Mouse (Mus musculus) kidney, embryonic 15.5 days (tissue): ENCODE measurements at regions not wholly inside any gene's neighbourhood (a gene's known extent, or its start where the extent isn't known, plus 50 kb on each side); places are given as distances from the start of the nearest gene placed in this dataset.

Experiments
- ATAC-seq: fragments of 200-750 bp; cut with Nextera tagmentation; replicated peaks from 2 replicates; pipeline ENCODE4 v1.8.0; 2017; ENCODE audit warnings: moderate TSS enrichment; ENCODE audit not compliant: low FRiP score
- H3K27ac ChIP-seq: fragments of 300-500 bp; sonication (generic); 2 replicates; pipeline ENCODE4 v1.5.1; 2015; ENCODE audit warnings: mild to moderate bottlenecking, inconsistent platforms
- H3K27me3 ChIP-seq: fragments of 300-500 bp; sonication (generic); 2 replicates; pipeline ENCODE4 v1.6.1; 2015; ENCODE audit warnings: inconsistent platforms
- H3K36me3 ChIP-seq: fragments of 300-500 bp; sonication (generic); 2 replicates; pipeline ENCODE4 v1.6.1; 2015; ENCODE audit warnings: inconsistent platforms
- H3K4me1 ChIP-seq: fragments of 300-500 bp; sonication (generic); 2 replicates; pipeline ENCODE4 v1.6.1; 2015; ENCODE audit warnings: inconsistent platforms
- H3K4me2 ChIP-seq: fragments of 300-500 bp; sonication (generic); 2 replicates; pipeline ENCODE4 v1.6.1; 2015; ENCODE audit warnings: moderate library complexity, mild to moderate bottlenecking, inconsistent platforms
- H3K4me3 ChIP-seq: fragments of 300-500 bp; sonication (generic); replicated peaks from 2 replicates; pipeline ENCODE4 v1.5.1; 2015; ENCODE audit warnings: mild to moderate bottlenecking, inconsistent platforms
- H3K9ac ChIP-seq: fragments of 300-500 bp; sonication (generic); 2 replicates; pipeline ENCODE4 v1.6.1; 2015; ENCODE audit warnings: mild to moderate bottlenecking, inconsistent platforms
- H3K9me3 ChIP-seq: fragments of 300-500 bp; sonication (generic); replicated peaks from 2 replicates; pipeline ENCODE4 v1.6.1; 2016; ENCODE audit warnings: inconsistent platforms
- WGBS: fragments of 180-500 bp; shearing (Covaris S2); methylation state at CpG from one replicate; pipeline ENCODE4 v1.1.7; 2015; ENCODE audit warnings: mixed read lengths; 5-methylcytosine and 5-hydroxymethylcytosine counted together

- WGBS, result 74% methylated on average over 5 of the region's 5 CpGs
- H3K27ac ChIP-seq, result no peak overlapping the region
- no peak for ATAC-seq
Measured at GRCm38 (mm10) chr13:110541288-110542148, 146.7 kb downstream of the Plk2 start.

GRCm38 (mm10) chr13:110542303-110543065, 147.6 kb downstream of the Plk2 start:
- Histone ChIP-seq H3K27me3 (no peaks in the 10 kb centered on the region), H3K27ac (no peak overlapping the region), H3K36me3 (no peaks in the 10 kb centered on the region), H3K4me2 (no peak overlapping the region), H3K4me3 (no peak overlapping the region), H3K9ac (no peak overlapping the region), H3K9me3 (no peaks in the 10 kb centered on the region), H3K4me1 (peaks cover 9% of the 10 kb centered on the region)
- 90% methylated on average over 5 of the region's 5 CpGs for WGBS
- no peak for ATAC-seq

More at GRCm38 (mm10) chr13:110541288-110542148, 146.7 kb downstream of the Plk2 start:
- no peaks in the 10 kb centered on the region for H3K36me3 ChIP-seq
- peaks cover 9% of the 10 kb centered on the region for H3K4me1 ChIP-seq
- no peak overlapping the region for H3K4me3 ChIP-seq
- H3K9me3 ChIP-seq, result no peaks in the 10 kb centered on the region
- no peak overlapping the region for H3K9ac ChIP-seq
- H3K4me2 ChIP-seq, result no peak overlapping the region
- H3K27me3 ChIP-seq, result no peaks in the 10 kb centered on the region

- Histone ChIP-seq H3K9ac (no peak overlapping the region), H3K4me3 (no peak overlapping the region), H3K27me3 (no peaks in the 10 kb centered on the region), H3K4me2 (no peak overlapping the region), H3K4me1 (peaks cover 2% of the 10 kb centered on the region; the same call in 1 of the 2 replicates), H3K36me3 (no peaks in the 10 kb centered on the region), H3K27ac (no peak overlapping the region), H3K9me3 (no peaks in the 10 kb centered on the region)
- no peak for ATAC-seq
- 54% methylated on average over 6 of the region's 6 CpGs for WGBS
Measured at GRCm38 (mm10) chr13:110545454-110545853, 150.6 kb downstream of the Plk2 start.

GRCm38 (mm10) chr13:110555529-110556319, 160.9 kb downstream of the Plk2 start:
- Histone ChIP-seq H3K4me3 (no peak overlapping the region), H3K36me3 (no peaks in the 10 kb centered on the region), H3K9ac (no peak overlapping the region), H3K4me1 (peaks cover 12% of the 10 kb centered on the region), H3K9me3 (no peaks in the 10 kb centered on the region), H3K27ac (peak overlapping the region; percentile 33; the same call in 1 of the 2 replicates), H3K4me2 (no peak overlapping the region), H3K27me3 (no peaks in the 10 kb centered on the region)
- WGBS, result 70% methylated on average over 7 of the region's 7 CpGs
- ATAC-seq, result no peak

- Histone ChIP-seq H3K9me3 (no peaks in the 10 kb centered on the region), H3K27me3 (no peaks in the 10 kb centered on the region), H3K27ac (no peak overlapping the region), H3K4me3 (no peak overlapping the region), H3K4me1 (peaks cover 12% of the 10 kb centered on the region), H3K9ac (no peak overlapping the region), H3K36me3 (no peaks in the 10 kb centered on the region), H3K4me2 (no peak overlapping the region)
- no peak for ATAC-seq
- WGBS, result 67% methylated on average over 9 of the region's 9 CpGs
Measured at GRCm38 (mm10) chr13:110556355-110557095, 161.7 kb downstream of the Plk2 start.

GRCm38 (mm10) chr13:110557930-110558727, 163.3 kb downstream of the Plk2 start:
- H3K9ac ChIP-seq, result no peak overlapping the region
- 29% methylated on average over 28 of the region's 28 CpGs for WGBS
- H3K4me2 ChIP-seq, result peak overlapping the region; percentile 55
- ATAC-seq, result peak; percentile 82
- no peaks in the 10 kb centered on the region for H3K9me3 ChIP-seq
- no peaks in the 10 kb centered on the region for H3K27me3 ChIP-seq
- H3K36me3 ChIP-seq, result no peaks in the 10 kb centered on the region
- peak overlapping the region; percentile 84 for H3K27ac ChIP-seq
- H3K4me3 ChIP-seq, result peak overlapping the region; percentile 20
- peaks cover 12% of the 10 kb centered on the region for H3K4me1 ChIP-seq

GRCm38 (mm10) chr13:110560566-110560965, 165.7 kb downstream of the Plk2 start:
- Histone ChIP-seq H3K27me3 (no peaks in the 10 kb centered on the region), H3K4me2 (no peak overlapping the region), H3K9ac (no peak overlapping the region), H3K4me3 (no peak overlapping the region), H3K27ac (no peak overlapping the region), H3K9me3 (no peaks in the 10 kb centered on the region), H3K36me3 (no peaks in the 10 kb centered on the region), H3K4me1 (peaks cover 19% of the 10 kb centered on the region)
- ATAC-seq, result no peak
- WGBS, result 89% methylated on average over 13 of the region's 13 CpGs

GRCm38 (mm10) chr13:110562499-110562898, 167.7 kb downstream of the Plk2 start:
- H3K4me2 ChIP-seq, result no peak overlapping the region
- no peak overlapping the region for H3K9ac ChIP-seq
- H3K36me3 ChIP-seq, result no peaks in the 10 kb centered on the region
- no peaks in the 10 kb centered on the region for H3K27me3 ChIP-seq
- peak overlapping the region; percentile 11; the same call in 1 of the 2 replicates for H3K27ac ChIP-seq
- ATAC-seq, result no peak
- no peaks in the 10 kb centered on the region for H3K9me3 ChIP-seq
- H3K4me1 ChIP-seq, result peaks cover 19% of the 10 kb centered on the region
- 64% methylated on average over 3 of the region's 3 CpGs for WGBS
- no peak overlapping the region for H3K4me3 ChIP-seq

GRCm38 (mm10) chr13:110562902-110563301, 168.1 kb downstream of the Plk2 start:
- ATAC-seq, result 0 out of 2 replicates have a peak, but pooled peaks have one; percentile 41
- Histone ChIP-seq H3K27ac (peak overlapping the region; percentile 11; the same call in 1 of the 2 replicates), H3K4me1 (peaks cover 16% of the 10 kb centered on the region), H3K36me3 (no peaks in the 10 kb centered on the region), H3K9ac (no peak overlapping the region), H3K4me3 (no peak overlapping the region), H3K9me3 (no peaks in the 10 kb centered on the region), H3K27me3 (no peaks in the 10 kb centered on the region), H3K4me2 (no peak overlapping the region)
- 59% methylated on average over 5 of the region's 5 CpGs for WGBS

GRCm38 (mm10) chr13:110563967-110564366, 169.1 kb downstream of the Plk2 start:
- no peak overlapping the region for H3K9ac ChIP-seq
- H3K4me1 ChIP-seq, result peaks cover 7% of the 10 kb centered on the region
- no peak overlapping the region for H3K27ac ChIP-seq
- peak; percentile 69; the same call in 1 of the 2 replicates for ATAC-seq
- no peak overlapping the region for H3K4me2 ChIP-seq
- no peaks in the 10 kb centered on the region for H3K36me3 ChIP-seq
- H3K4me3 ChIP-seq, result no peak overlapping the region
- H3K9me3 ChIP-seq, result no peaks in the 10 kb centered on the region
- 23% methylated on average over 9 of the region's 9 CpGs for WGBS
- no peaks in the 10 kb centered on the region for H3K27me3 ChIP-seq
